Mouse (Mus musculus): Measurements from ENCODE around the gene Sf3a3.

Gene Sf3a3

GRCm38 (mm10) chr4:124781361-124781760, 66.8 kb downstream of the Sf3a3 start:
- DNase-seq (ENCODE audit: low spot score) = no peak

All from MN1 (cell line).